Mouse (Mus musculus) liver, postnatal 0 days (tissue): ENCODE results near the gene Srebf2.

ENCODE experiments used
- CTCF ChIP-seq: sonication (generic); IDR thresholded peaks from 2 replicates; pipeline ENCODE4 v1.5.1; 2016; ENCODE audit warnings: antibody characterized with exemption, low read depth
- EP300 ChIP-seq: IDR thresholded peaks from 2 replicates; pipeline ENCODE4 v1.6.1; 2016; ENCODE audit warnings: antibody characterized with exemption, low read depth, mild to moderate bottlenecking

- TF ChIP-seq CTCF (no peak), EP300 (no peak)
These were observed 20.5 kb downstream of the Srebf2 start for GRCm38 (mm10) chr15:82167201-82168168.
